Mouse (Mus musculus) midbrain, embryonic 13.5 days (tissue): ENCODE results near the gene Metrn. TPM values are rescaled to one million over a fixed set of nuclear protein-coding genes. Genes with fewer than 3 reads are reported as not detected.
"Not testable (repeated sequence)": the region's sequence is repeated elsewhere in the genome, so short reads cannot be mapped to it uniquely, and the experiment has no call there.

Experiments
- ATAC-seq: fragments of 200-750 bp; cut with Nextera tagmentation; 2 replicates; pipeline ENCODE4 v1.8.0; 2017; ENCODE audit warnings: mild to moderate bottlenecking, moderate TSS enrichment, moderate library complexity
- H3K27ac ChIP-seq: fragments of 300-500 bp; sonication (generic); 2 replicates; pipeline ENCODE4 v1.5.1; 2015; ENCODE audit warnings: inconsistent platforms, mild to moderate bottlenecking, moderate library complexity
- H3K27me3 ChIP-seq: fragments of 300-500 bp; sonication (generic); 2 replicates; pipeline ENCODE4 v1.6.1; 2015; ENCODE audit warnings: mild to moderate bottlenecking, inconsistent platforms
- H3K36me3 ChIP-seq: fragments of 300-500 bp; sonication (generic); 2 replicates; pipeline ENCODE4 v1.6.1; 2015; ENCODE audit warnings: mild to moderate bottlenecking, inconsistent platforms
- H3K4me1 ChIP-seq: fragments of 300-500 bp; sonication (generic); replicated peaks from 2 replicates; pipeline ENCODE4 v1.6.1; 2015; ENCODE audit warnings: inconsistent platforms
- H3K4me2 ChIP-seq: fragments of 300-500 bp; sonication (generic); replicated peaks from 2 replicates; pipeline ENCODE4 v1.6.1; 2015; ENCODE audit warnings: moderate library complexity, mild to moderate bottlenecking, inconsistent platforms
- H3K4me3 ChIP-seq: fragments of 300-500 bp; sonication (generic); replicated peaks from 2 replicates; pipeline ENCODE4 v1.5.1; 2015; ENCODE audit warnings: mild to moderate bottlenecking, inconsistent platforms
- H3K9ac ChIP-seq: fragments of 300-500 bp; sonication (generic); replicated peaks from 2 replicates; pipeline ENCODE4 v1.6.1; 2015; ENCODE audit warnings: mild to moderate bottlenecking, inconsistent platforms
- H3K9me3 ChIP-seq: fragments of 300-500 bp; sonication (generic); 2 replicates; pipeline ENCODE4 v1.6.1; 2016; ENCODE audit warnings: mild to moderate bottlenecking, inconsistent platforms
- WGBS: fragments of 180-500 bp; shearing (Covaris S2); methylation state at CpG from one replicate; pipeline ENCODE4 v1.1.7; 2015; 5-methylcytosine and 5-hydroxymethylcytosine counted together
- polyA plus RNA-seq: library from polyadenylated mRNA; unstranded; fragments of >200 nt; fragmentation: Nextera tagmentation; extraction: Ambion mirVana; gene quantifications from 2 replicates; pipeline ENCODE4 v1.2.1, GENCODE M21; 2015

Gene Metrn
- polyA plus RNA-seq, 1 experiment from 2014 or later: 36.6 TPM

GRCm38 (mm10) chr17:25817662-25818061 lies 20.7 kb upstream of the Metrn start:
- ATAC-seq: no peak
- H3K27me3 ChIP-seq: peaks cover 41% of the 10 kb centered on the region
- no peak overlapping the region for H3K9ac ChIP-seq
- H3K4me2 ChIP-seq: no peak overlapping the region
- H3K9me3 ChIP-seq: no peaks in the 10 kb centered on the region
- peaks cover 18% of the 10 kb centered on the region for H3K4me1 ChIP-seq
- no peak overlapping the region for H3K27ac ChIP-seq
- H3K36me3 ChIP-seq: peaks cover 44% of the 10 kb centered on the region
- WGBS: 90% methylated on average over 11 of the region's 11 CpGs
- H3K4me3 ChIP-seq: no peak overlapping the region

GRCm38 (mm10) chr17:25813471-25813870 lies 16.5 kb upstream of the Metrn start:
- H3K36me3 ChIP-seq: peaks cover 25% of the 10 kb centered on the region
- no peak for ATAC-seq
- WGBS: 3% methylated on average over 20 of the region's 20 CpGs
- peaks cover 46% of the 10 kb centered on the region for H3K4me1 ChIP-seq
- H3K27me3 ChIP-seq: peaks cover 24% of the 10 kb centered on the region
- H3K9ac ChIP-seq: peak overlapping the region; percentile 65
- peak overlapping the region; percentile 17 for H3K4me3 ChIP-seq
- H3K9me3 ChIP-seq: no peaks in the 10 kb centered on the region
- no peak overlapping the region for H3K27ac ChIP-seq
- peak overlapping the region; percentile 39 for H3K4me2 ChIP-seq

- Histone ChIP-seq H3K36me3 (no peaks in the 10 kb centered on the region), H3K9me3 (no peaks in the 10 kb centered on the region), H3K27ac (no peak overlapping the region), H3K9ac (peak overlapping the region; percentile 96; the same call in 1 of the 2 replicates), H3K27me3 (peaks cover 6% of the 10 kb centered on the region; the same call in 1 of the 2 replicates), H3K4me2 (peak overlapping the region; percentile 88), H3K4me3 (peak overlapping the region; percentile 88), H3K4me1 (peaks cover 52% of the 10 kb centered on the region)
- no peak for ATAC-seq
- WGBS: 69% methylated on average over 4 of the region's 4 CpGs
Observed at GRCm38 (mm10) chr17:25810890-25811289, 14.0 kb upstream of the Metrn start.

DNA sequence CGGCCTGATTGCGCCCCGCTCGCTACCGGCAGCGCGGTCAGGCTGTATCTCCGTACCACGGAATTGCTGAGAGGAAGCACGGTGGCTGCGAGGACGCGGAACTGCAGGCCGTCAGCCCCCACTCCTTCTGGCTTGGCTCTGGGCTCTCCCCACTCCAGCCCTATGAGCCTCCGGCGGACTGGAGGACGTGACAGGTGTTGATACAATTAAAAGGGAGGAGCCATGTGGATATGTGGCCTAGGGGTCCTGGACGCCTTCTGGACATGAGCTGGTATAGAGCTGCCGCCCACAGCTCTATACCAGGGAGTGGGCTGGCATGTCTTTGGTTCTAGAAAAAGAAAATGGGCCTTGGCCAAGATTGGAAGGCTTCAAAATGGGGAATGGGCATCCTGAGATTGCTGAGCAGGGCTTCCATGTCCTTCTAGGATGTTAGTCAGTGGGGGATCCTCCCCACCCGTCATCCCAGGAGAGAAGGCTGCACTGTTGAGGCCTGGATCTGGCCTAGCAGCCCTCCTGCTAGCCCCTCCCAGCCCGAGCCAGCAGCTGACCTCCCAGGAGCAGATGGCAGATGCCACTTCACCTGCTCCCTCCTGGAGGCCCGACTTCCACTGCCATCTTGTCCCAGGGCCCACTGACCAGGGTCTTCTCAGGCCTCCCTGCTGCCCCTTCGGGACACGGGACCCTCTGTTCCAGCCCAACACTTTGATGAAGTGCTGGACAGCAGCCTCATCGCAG lies 12.8 kb upstream of the Metrn start:
- no peaks in the 10 kb centered on the region for H3K9me3 ChIP-seq
- H3K4me3 ChIP-seq: peak overlapping the region; percentile 88
- H3K4me1 ChIP-seq: peaks cover 52% of the 10 kb centered on the region
- peak overlapping the region; percentile 88 for H3K4me2 ChIP-seq
- peak overlapping the region; percentile 96 for H3K9ac ChIP-seq
- H3K27ac ChIP-seq: peak overlapping the region; percentile 99
- peak; percentile 74 for ATAC-seq
- H3K36me3 ChIP-seq: no peaks in the 10 kb centered on the region
- peaks cover 6% of the 10 kb centered on the region; the same call in 1 of the 2 replicates for H3K27me3 ChIP-seq
- WGBS: 5% methylated on average over 25 of the region's 25 CpGs

- Histone ChIP-seq H3K27ac (peak within 1 kb of the TSS; percentile 99), H3K4me1 (peaks cover 51% of the 10 kb centered on the region), H3K4me2 (peak within 1 kb of the TSS; percentile 88), H3K9me3 (no peaks in the 10 kb centered on the region), H3K4me3 (peak within 1 kb of the TSS; percentile 88), H3K27me3 (peaks cover 6% of the 10 kb centered on the region; the same call in 1 of the 2 replicates), H3K9ac (peak within 1 kb of the TSS; percentile 96), H3K36me3 (no peaks in the 10 kb centered on the region)
- under 1% methylated on average over 76 of the region's 100 CpGs for WGBS
- peak; percentile 77 for ATAC-seq
Observed at GRCm38 (mm10) chr17:25808789-25809605, 12.1 kb upstream of the Metrn start, which contains the start of gene Fbxl16. TSS of gene Fbxl16 (plus strand) at chr17:25809085.

DNA sequence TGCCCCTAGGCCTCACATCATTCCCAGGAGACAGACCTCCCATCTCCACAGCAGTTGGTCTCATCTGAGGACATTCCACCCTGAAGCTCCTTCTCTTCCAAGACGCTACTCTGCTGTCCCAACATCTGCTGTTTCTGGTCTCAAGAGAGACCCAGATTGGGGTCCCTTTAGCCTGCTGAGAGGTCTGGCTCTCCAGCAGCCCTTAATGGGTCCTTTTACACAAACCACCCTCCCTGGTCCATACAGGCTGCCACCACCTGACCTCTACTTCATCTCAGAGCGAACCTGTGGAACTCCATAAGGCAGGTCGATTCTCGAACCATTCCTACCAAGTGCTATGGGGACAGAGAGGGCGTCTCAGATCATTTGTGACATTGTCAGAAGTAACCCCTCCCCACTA lies 11.1 kb upstream of the Metrn start:
- WGBS: 32% methylated on average over 5 of the region's 5 CpGs
- no peak for ATAC-seq

DNA sequence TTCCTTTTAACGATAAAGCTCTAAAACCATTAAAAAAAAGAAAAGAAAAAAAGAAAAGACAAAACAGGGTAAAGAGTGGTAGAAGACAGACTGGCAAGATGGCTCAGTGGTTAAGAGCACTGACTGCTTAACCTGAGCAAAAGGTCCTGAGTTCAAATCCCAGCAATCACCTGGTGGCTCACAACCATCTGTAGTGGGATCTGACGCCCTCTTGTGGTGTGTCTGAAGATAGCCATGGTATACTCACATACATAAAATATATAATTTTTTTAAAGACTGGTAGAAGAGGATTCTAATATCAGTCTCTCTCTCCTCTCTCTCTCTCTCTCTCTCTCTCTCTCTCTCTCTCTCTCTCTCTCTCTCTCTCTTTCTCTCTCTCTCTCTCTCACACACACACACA lies 10.5 kb upstream of the Metrn start:
- 55% methylated on average over 2 of the region's 2 CpGs for WGBS
- ATAC-seq: not testable (repeated sequence)
- peaks cover 52% of the 10 kb centered on the region for H3K4me1 ChIP-seq

More for the DNA sequence above, 11.1 kb upstream of the Metrn start:
- Histone ChIP-seq H3K9me3 (no peaks in the 10 kb centered on the region), H3K27ac (peak overlapping the region; percentile 99), H3K9ac (peak overlapping the region; percentile 96), H3K4me2 (peak overlapping the region; percentile 88), H3K27me3 (peaks cover 6% of the 10 kb centered on the region; the same call in 1 of the 2 replicates), H3K36me3 (no peaks in the 10 kb centered on the region), H3K4me1 (peaks cover 52% of the 10 kb centered on the region), H3K4me3 (peak overlapping the region; percentile 88)

GRCm38 (mm10) chr17:25806507-25806906 lies 9.6 kb upstream of the Metrn start:
- 95% methylated on average over 4 of the region's 4 CpGs for WGBS
- no peaks in the 10 kb centered on the region for H3K9me3 ChIP-seq
- no peaks in the 10 kb centered on the region for H3K27me3 ChIP-seq
- no peak overlapping the region for H3K4me3 ChIP-seq
- H3K27ac ChIP-seq: no peak overlapping the region
- H3K4me2 ChIP-seq: no peak overlapping the region
- H3K9ac ChIP-seq: no peak overlapping the region
- no peaks in the 10 kb centered on the region for H3K36me3 ChIP-seq
- H3K4me1 ChIP-seq: peaks cover 52% of the 10 kb centered on the region
- ATAC-seq: no peak

More for the DNA sequence above, 10.5 kb upstream of the Metrn start:
- not testable (repeated sequence) for H3K27me3 ChIP-seq, H3K36me3 ChIP-seq, H3K9me3 ChIP-seq, H3K4me3 ChIP-seq, H3K9ac ChIP-seq, H3K4me2 ChIP-seq, H3K27ac ChIP-seq

DNA sequence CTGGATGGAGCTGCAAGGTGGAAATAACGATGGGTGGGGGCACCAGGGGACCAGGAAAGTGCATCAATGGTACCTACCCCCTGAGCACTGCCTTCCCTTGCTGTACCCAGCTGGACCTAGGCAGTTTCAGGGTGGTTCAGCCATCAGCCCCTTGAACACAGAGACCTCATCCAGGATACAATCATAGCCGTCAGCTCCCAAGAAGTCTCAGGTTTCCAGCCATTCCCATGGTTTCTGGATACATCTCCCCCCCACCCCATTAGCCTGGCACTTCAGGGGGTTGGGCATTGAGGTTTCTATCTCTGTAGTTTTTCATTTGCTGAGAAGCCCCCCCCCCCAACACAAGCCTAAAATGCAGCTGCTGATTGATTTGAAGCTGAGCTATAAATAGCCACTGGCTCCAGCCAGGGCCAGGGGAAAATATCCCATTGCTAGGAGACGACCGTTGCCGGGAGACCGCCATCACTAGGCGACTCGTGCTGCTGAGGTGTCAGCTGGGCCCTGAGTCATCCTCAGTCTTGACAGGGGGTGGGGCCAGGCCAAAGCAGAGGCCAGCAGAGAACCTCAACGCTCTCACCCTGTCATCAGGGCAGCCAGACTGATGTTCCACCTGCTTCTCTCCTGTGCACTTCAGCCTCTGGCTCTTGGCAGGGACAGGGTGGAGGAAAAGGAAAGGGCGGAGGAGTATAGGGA lies 6.0 kb upstream of the Metrn start:
- Histone ChIP-seq H3K27me3 (no peaks in the 10 kb centered on the region), H3K27ac (peak overlapping the region; percentile 95), H3K4me3 (peak overlapping the region; percentile 12; the same call in 1 of the 2 replicates), H3K4me2 (peak overlapping the region; percentile 52), H3K4me1 (peaks cover 32% of the 10 kb centered on the region), H3K9ac (peak overlapping the region; percentile 51), H3K9me3 (no peaks in the 10 kb centered on the region), H3K36me3 (no peaks in the 10 kb centered on the region)
- 6% methylated on average over 10 of the region's 10 CpGs for WGBS
- ATAC-seq: peak; percentile 95

DNA sequence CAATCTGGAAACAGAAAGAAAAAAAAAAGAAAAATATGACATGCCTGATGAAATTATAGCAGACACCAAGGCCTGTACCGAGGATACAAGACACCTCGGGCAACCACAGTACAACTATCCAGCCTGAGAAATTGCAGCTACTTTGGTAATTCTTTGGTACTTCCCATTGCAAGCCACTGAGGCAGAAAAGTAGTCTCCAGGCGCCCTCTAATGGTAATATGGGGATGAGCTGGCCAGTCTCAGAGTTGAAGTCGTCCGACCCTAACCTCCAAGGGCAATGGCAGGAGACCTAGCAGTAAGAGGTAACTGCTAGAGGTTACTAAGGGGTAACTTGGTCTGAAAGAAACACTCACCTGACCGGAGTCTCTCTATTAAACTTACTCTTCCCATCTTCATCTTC lies 4.1 kb upstream of the Metrn start:
- Histone ChIP-seq H3K9me3 (no peaks in the 10 kb centered on the region), H3K4me2 (no peak overlapping the region), H3K27ac (no peak overlapping the region), H3K9ac (no peak overlapping the region), H3K4me1 (peaks cover 42% of the 10 kb centered on the region), H3K27me3 (no peaks in the 10 kb centered on the region), H3K4me3 (no peak overlapping the region), H3K36me3 (no peaks in the 10 kb centered on the region)
- 10% methylated on average over 6 of the region's 6 CpGs for WGBS
- ATAC-seq: no peak

DNA sequence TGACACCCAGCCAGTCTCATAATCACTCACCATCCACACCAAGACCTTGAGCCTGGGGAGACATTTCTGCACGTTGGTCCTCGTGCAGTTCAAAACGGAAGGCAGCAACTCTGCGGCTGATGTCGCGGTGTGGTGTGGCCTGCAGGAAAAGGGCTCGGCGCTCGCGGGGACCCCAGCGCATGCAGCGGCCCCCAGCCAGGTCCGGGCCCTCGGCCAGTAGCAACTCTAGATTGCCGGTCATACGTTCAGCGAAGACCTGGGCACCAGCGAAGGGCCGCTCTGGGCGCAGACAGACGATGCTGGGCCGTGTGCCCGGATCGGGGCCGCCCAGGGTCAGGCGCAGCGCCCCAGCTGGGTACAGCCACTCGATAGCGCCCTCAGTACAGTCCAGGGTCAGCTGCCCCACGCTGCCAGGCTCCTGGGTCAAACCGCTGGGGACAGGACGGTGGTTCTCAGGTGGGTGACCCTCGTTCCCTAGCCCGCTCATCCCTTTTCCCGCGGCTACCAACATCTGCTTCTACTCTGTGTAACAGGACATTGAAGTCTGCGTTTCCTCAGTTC lies 645 bp downstream of the Metrn start:
- Histone ChIP-seq H3K27ac (peak overlapping the region; percentile 60; the same call in 1 of the 2 replicates), H3K4me3 (peak overlapping the region; percentile 64), H3K4me1 (peaks cover 53% of the 10 kb centered on the region), H3K4me2 (peak overlapping the region; percentile 82), H3K9ac (peak overlapping the region; percentile 71), H3K27me3 (no peaks in the 10 kb centered on the region), H3K9me3 (no peaks in the 10 kb centered on the region), H3K36me3 (no peaks in the 10 kb centered on the region)
- under 1% methylated on average over 36 of the region's 37 CpGs for WGBS
- ATAC-seq: no peak
